Mouse (Mus musculus) thymus, adult 2 months (tissue): ENCODE data around the gene Creb3.

Experiments
- CTCF ChIP-seq: fragments of 200-500 bp; IDR thresholded peaks from 2 replicates; pipeline ENCODE4 v1.5.1; 2012; ENCODE audit warnings: mild to moderate bottlenecking, control low read depth, low read length, moderate library complexity, borderline replicate concordance; ENCODE audit not compliant: control insufficient read depth, poor library complexity, insufficient read depth; ENCODE audit errors: extremely low read depth
- POLR2A ChIP-seq: fragments of 200-500 bp; IDR thresholded peaks from 2 replicates; pipeline ENCODE4 v1.6.1; 2012; ENCODE audit warnings: mild to moderate bottlenecking, low read length, control low read depth, moderate library complexity; ENCODE audit not compliant: control insufficient read depth, poor library complexity, insufficient read depth; ENCODE audit errors: extremely low read depth

DNA sequence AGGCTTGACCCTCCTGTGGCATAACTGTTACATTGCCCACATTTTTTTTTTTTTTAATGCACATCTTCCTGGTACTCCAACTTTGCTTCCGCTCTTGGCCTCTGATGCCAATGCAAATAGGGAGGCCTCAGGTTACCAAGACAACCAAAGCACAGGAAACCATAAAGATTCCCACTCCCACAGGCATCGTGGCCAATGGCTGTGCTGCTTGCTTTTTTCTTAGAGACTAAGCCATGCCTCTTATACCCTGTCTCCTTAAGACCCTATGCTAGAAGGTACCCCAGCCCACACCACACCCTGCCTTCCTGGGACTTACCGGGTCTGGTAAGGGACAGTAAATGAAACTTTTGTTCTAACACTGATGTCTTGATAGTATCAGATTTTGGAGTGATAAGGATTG is 31.3 kb downstream of the Creb3 start:
- TF ChIP-seq CTCF (no peak), POLR2A (no peak)
